Mouse (Mus musculus) lung, adult 2 months (tissue): ENCODE measurements around the gene Snx29.

Experiments used
- CTCF ChIP-seq: fragments of 200-500 bp; IDR thresholded peaks from 2 replicates; pipeline ENCODE4 v1.5.1; 2011; ENCODE audit warnings: mild to moderate bottlenecking, low read length, control low read depth; ENCODE audit not compliant: insufficient read depth
- POLR2A ChIP-seq: fragments of 200-500 bp; IDR thresholded peaks from 2 replicates; pipeline ENCODE4 v1.6.1; 2011; ENCODE audit warnings: low read depth, mild to moderate bottlenecking, control low read depth, low read length, borderline replicate concordance; ENCODE audit errors: extremely low read depth

GRCm38 (mm10) chr16:11396570-11396969 is 73.9 kb downstream of the Snx29 start:
- TF ChIP-seq CTCF = no peak
- no peak for TF ChIP-seq POLR2A
